Mouse (Mus musculus) liver, adult 2 months (tissue): ENCODE data around the gene Bag6. TPM values are rescaled to one million over a fixed set of nuclear protein-coding genes. Genes with fewer than 3 reads are reported as not detected.

Experiments
- DNase-seq: peaks from one replicate; pipeline ENCODE4 v3.0.0-alpha.2; 2011; ENCODE audit warnings: low read depth, low spot score; ENCODE audit errors: extremely low read depth
- H3K27ac ChIP-seq: fragments of 200-500 bp; replicated peaks from 2 replicates; pipeline ENCODE4 v1.5.1; 2012; ENCODE audit warnings: low read depth, mild to moderate bottlenecking, control low read depth, inconsistent platforms, low read length; ENCODE audit not compliant: insufficient read depth
- H3K27me3 ChIP-seq: fragments of 200-500 bp; 2 replicates; pipeline ENCODE4 v1.6.1; 2012; ENCODE audit warnings: mild to moderate bottlenecking, moderate library complexity, low read length, inconsistent platforms; ENCODE audit not compliant: control insufficient read depth, insufficient read depth
- H3K36me3 ChIP-seq: fragments of 200-500 bp; 2 replicates; pipeline ENCODE4 v1.6.1; 2012; ENCODE audit warnings: low read length, inconsistent platforms; ENCODE audit not compliant: control insufficient read depth, insufficient read depth
- H3K4me1 ChIP-seq: fragments of 200-500 bp; 2 replicates; pipeline ENCODE4 v1.6.1; 2011; ENCODE audit warnings: low read length; ENCODE audit not compliant: control insufficient read depth, insufficient read depth
- H3K4me3 ChIP-seq: fragments of 200-500 bp; 2 replicates; pipeline ENCODE4 v1.5.1; 2011; ENCODE audit warnings: low read depth, mild to moderate bottlenecking, control low read depth, low read length, moderate library complexity; ENCODE audit not compliant: insufficient read depth
- H3K79me2 ChIP-seq: fragments of 200-500 bp; 2 replicates; pipeline ENCODE4 v1.6.1; 2012; ENCODE audit warnings: inconsistent platforms, mild to moderate bottlenecking, low read length, moderate library complexity; ENCODE audit not compliant: control insufficient read depth, insufficient read depth
- H3K9ac ChIP-seq: fragments of 200-500 bp; 2 replicates; pipeline ENCODE4 v1.6.1; 2012; ENCODE audit warnings: low read depth, mild to moderate bottlenecking, control low read depth, inconsistent platforms, low read length
- CTCF ChIP-seq: fragments of 200-500 bp; IDR thresholded peaks from 2 replicates; pipeline ENCODE4 v1.5.1; 2011; ENCODE audit warnings: low read depth, low read length, control low read depth
- POLR2A ChIP-seq: fragments of 200-500 bp; IDR thresholded peaks from 2 replicates; pipeline ENCODE4 v1.6.1; 2011; ENCODE audit warnings: low read length, control low read depth; ENCODE audit not compliant: insufficient read depth; ENCODE audit errors: extremely low read depth
- WGBS: fragments of 180-500 bp; shearing (Covaris S2); methylation state at CpG from one replicate; pipeline ENCODE4 v1.1.7; 2018; 5-methylcytosine and 5-hydroxymethylcytosine counted together
- polyA plus RNA-seq: library from polyadenylated mRNA; depleted of rRNA; stranded (reverse); fragments of >200 nt; gene quantifications from 2 replicates; pipeline ENCODE4 v1.2.3, GENCODE M21; 2012
- total RNA-seq: library from RNA; depleted of rRNA; stranded (reverse); fragments of >200 nt; gene quantifications from 2 replicates; pipeline ENCODE4 v1.2.3, GENCODE M21; 2014

The Bag6 gene
- total and polyA plus RNA-seq, 2 experiments: 28.1 to 119 TPM

- H3K27me3 ChIP-seq: no peaks in the 10 kb centered on the region
- H3K4me1 ChIP-seq: peaks cover 7% of the 10 kb centered on the region; the same call in 1 of the 2 replicates
- H3K4me3 ChIP-seq: no peak overlapping the region
- no peak overlapping the region for H3K27ac ChIP-seq
- TF ChIP-seq POLR2A (no peak), CTCF (peak; percentile 64)
- DNase-seq: no peak
- WGBS: 43% methylated on average over 13 of the region's 13 CpGs
- no peak overlapping the region for H3K9ac ChIP-seq
- H3K36me3 ChIP-seq: peaks cover 8% of the 10 kb centered on the region
- H3K79me2 ChIP-seq: no peaks in the 10 kb centered on the region
Measured at GRCm38 (mm10) chr17:35105740-35106389, 29.1 kb upstream of the Bag6 start.

DNA sequence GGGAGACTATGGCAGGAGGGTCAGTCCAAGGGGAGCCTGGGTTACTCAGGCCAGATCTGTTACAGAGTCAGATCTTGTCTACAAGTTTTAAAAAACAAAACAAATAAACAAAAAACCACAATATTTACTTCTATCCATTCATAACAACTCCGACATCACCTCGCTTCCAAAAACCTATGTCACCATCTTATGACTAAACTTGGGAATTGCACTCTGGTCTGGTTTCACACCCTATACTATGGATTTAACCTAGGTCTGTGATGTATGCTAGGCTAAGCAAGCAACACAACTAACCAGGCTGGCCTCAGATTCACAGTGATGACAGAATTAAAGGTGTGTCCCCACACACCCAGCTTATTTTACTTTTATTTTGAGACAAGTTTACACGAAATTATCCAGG lies 28.5 kb upstream of the Bag6 start:
- H3K4me1 ChIP-seq: peaks cover 7% of the 10 kb centered on the region; the same call in 1 of the 2 replicates
- H3K79me2 ChIP-seq: no peaks in the 10 kb centered on the region
- no peaks in the 10 kb centered on the region for H3K27me3 ChIP-seq
- TF ChIP-seq POLR2A: no peak
- no peak for TF ChIP-seq CTCF
- DNase-seq: no peak
- WGBS: 80% methylated on average over 3 of the region's 3 CpGs
- no peak overlapping the region for H3K9ac ChIP-seq
- H3K36me3 ChIP-seq: peaks cover 5% of the 10 kb centered on the region; the same call in 1 of the 2 replicates
- no peak overlapping the region for H3K4me3 ChIP-seq
- no peak overlapping the region for H3K27ac ChIP-seq

GRCm38 (mm10) chr17:35108097-35108496 lies 26.9 kb upstream of the Bag6 start, which contains the start of gene Ly6g5c:
Gene Ly6g5c (plus strand): TSS chr17:35108279.
- H3K9ac ChIP-seq: no peak within 1 kb of the TSS
- peaks cover 4% of the 10 kb centered on the region; the same call in 1 of the 2 replicates for H3K4me1 ChIP-seq
- no peaks in the 10 kb centered on the region for H3K79me2 ChIP-seq
- no peaks in the 10 kb centered on the region for H3K36me3 ChIP-seq
- no peaks in the 10 kb centered on the region for H3K27me3 ChIP-seq
- DNase-seq: no peak
- no peak within 1 kb of the TSS for H3K4me3 ChIP-seq
- no peak within 1 kb of the TSS for H3K27ac ChIP-seq
- TF ChIP-seq CTCF: no peak
- TF ChIP-seq POLR2A: no peak
- 88% methylated on average over 6 of the region's 6 CpGs for WGBS

DNA sequence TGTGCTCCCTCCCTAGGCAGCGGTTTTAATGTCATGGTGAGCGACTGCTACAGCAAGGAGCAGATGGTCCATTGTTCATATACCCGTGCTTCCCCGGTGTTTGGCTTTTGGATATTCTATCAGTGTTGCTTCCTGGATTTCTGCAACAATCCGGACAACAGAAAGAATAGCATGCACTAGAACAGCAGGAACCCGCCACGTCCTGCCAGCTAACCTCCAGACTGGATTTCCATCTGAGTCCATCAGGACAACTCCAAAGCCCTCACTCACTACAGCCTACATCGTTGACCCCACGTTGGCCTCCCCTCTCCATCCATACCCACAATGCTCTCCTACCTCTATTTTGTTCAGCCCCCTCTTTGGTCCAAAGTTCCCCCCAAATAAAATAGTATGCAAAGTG lies 23.2 kb upstream of the Bag6 start:
- Histone ChIP-seq H3K27me3 (no peaks in the 10 kb centered on the region), H3K79me2 (no peaks in the 10 kb centered on the region), H3K4me3 (no peak overlapping the region), H3K4me1 (no peaks in the 10 kb centered on the region), H3K27ac (no peak overlapping the region), H3K9ac (peak overlapping the region; percentile 37), H3K36me3 (peaks cover 10% of the 10 kb centered on the region; the same call in 1 of the 2 replicates)
- 75% methylated on average over 9 of the region's 9 CpGs for WGBS
- DNase-seq: no peak
- TF ChIP-seq POLR2A (no peak), CTCF (no peak)

- Histone ChIP-seq H3K9ac (no peak within 1 kb of the TSS), H3K4me1 (peaks cover 7% of the 10 kb centered on the region), H3K36me3 (peaks cover 25% of the 10 kb centered on the region; the same call in 1 of the 2 replicates), H3K79me2 (peaks cover 2% of the 10 kb centered on the region), H3K4me3 (no peak within 1 kb of the TSS), H3K27me3 (no peaks in the 10 kb centered on the region), H3K27ac (no peak within 1 kb of the TSS)
- TF ChIP-seq CTCF (peak; percentile 65), POLR2A (no peak)
- no peak for DNase-seq
- WGBS: 88% methylated on average over 8 of the region's 8 CpGs
Measured at GRCm38 (mm10) chr17:35115046-35116019, 19.6 kb upstream of the Bag6 start, which contains the start of gene Ly6g5b. Gene Ly6g5b (minus strand): TSS chr17:35115428.
